Mouse (Mus musculus) thymus, postnatal 36 days (tissue): ENCODE data around the gene Adgrb2.

ENCODE experiments used
- DNase-seq, 2 experiments: peaks; one replicate each; pipeline ENCODE4 v3.0.0; 2022; ENCODE audit warnings: mixed read lengths in 2 of 2

Gene Adgrb2

GRCm38 (mm10) chr4:129989925-129990324 lies 5.3 kb downstream of the Adgrb2 start:
- no peak for DNase-seq

DNA sequence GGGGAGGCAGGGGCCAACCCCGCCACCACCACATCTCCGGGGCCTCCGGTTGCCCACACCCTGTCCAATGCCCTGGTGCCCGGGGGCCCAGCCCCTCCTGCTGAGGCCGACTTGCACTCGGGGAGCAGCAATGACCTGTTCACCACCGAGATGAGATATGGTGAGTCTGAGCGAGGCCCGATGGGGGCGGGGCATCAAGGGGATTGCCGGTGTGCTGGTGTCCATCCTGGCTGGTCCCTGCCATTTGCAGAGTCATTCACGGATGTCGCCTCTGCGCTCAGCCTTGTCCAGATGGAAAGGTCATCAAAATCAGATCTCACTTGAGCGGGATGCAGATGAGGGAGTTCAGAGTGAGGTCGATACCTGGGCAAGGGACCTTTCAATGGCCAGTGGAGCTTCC lies 8.1 kb downstream of the Adgrb2 start:
- no peak for DNase-seq

GRCm38 (mm10) chr4:129993213-129993612 lies 8.5 kb downstream of the Adgrb2 start:
- DNase-seq: no peak

GRCm38 (mm10) chr4:129993944-129994695 lies 9.4 kb downstream of the Adgrb2 start:
- no peak for DNase-seq

DNA sequence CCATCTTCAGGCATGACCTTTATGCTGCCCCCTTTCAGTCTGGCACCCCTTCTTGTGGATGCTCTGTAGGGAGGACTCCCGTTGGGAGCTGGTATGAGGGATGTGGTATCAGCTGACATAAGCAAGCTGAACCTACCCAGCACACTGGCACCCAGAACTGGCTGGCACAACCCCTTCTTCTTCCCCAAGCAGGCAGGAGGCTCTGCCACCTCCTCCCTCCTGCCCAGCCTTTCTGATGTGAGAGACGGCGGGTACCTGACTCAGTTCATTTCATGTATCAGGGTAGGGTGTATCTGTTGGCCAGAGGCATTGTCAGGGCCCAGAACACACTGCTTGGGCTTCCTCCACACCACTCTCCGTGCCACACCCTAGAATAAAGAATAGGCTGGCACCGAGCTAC lies 10.1 kb downstream of the Adgrb2 start:
- no peak for DNase-seq

- DNase-seq: no peak
Measured at GRCm38 (mm10) chr4:129995255-129995654, 10.6 kb downstream of the Adgrb2 start.

GRCm38 (mm10) chr4:129996015-129996414 lies 11.3 kb downstream of the Adgrb2 start:
- no peak for DNase-seq

- DNase-seq: no peak
Measured at GRCm38 (mm10) chr4:129998124-129998523, 13.5 kb downstream of the Adgrb2 start.

DNA sequence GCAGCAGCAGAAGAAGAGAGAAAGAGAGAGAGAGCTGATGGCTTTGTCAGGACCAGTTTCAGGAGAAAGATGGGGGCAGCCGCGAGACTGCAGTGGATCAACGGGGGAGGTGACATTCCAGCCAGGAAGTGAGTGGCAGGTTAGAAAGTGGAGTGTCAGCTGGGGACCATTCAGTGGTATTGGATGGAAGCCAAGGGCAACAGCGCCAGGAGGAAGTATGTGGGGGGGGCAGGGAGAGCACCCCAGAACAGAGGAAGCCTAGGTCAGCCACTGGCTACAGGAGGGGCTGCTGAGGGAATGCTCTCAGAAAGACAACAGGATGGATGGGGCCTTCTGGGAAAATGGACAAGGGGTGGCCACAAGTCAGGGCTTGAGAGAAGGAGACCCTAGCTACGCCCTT lies 17.0 kb downstream of the Adgrb2 start:
- no peak for DNase-seq

- DNase-seq: no peak
Measured at GRCm38 (mm10) chr4:130002157-130002556, 17.5 kb downstream of the Adgrb2 start.

GRCm38 (mm10) chr4:130005593-130005992 lies 20.9 kb downstream of the Adgrb2 start:
- no peak for DNase-seq

DNA sequence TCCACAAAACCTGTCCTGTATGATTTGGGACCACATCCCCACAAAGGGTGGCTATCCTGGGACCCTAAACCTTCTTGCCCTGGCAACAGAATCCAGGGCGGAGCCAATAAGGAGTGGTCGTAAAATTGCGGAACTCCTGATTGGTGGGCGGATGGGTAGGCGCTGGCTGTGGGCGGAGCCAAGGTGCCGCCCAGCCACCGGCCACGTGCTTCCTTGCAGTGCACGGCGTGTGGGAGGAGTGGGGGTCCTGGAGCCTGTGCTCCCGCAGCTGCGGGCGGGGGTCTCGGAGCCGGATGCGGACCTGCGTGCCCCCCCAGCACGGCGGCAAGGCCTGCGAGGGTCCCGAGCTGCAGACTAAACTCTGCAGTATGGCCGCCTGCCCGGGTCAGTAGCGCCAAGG lies 21.9 kb downstream of the Adgrb2 start:
- peak in 1 of 2 experiments; percentile 37 for DNase-seq

GRCm38 (mm10) chr4:130009043-130009442 lies 24.4 kb downstream of the Adgrb2 start:
- no peak for DNase-seq

- DNase-seq: no peak
Measured at GRCm38 (mm10) chr4:130010723-130011122, 26.1 kb downstream of the Adgrb2 start.

- DNase-seq: no peak
Measured at GRCm38 (mm10) chr4:130012234-130012633, 27.6 kb downstream of the Adgrb2 start.

GRCm38 (mm10) chr4:130013111-130013510 lies 28.4 kb downstream of the Adgrb2 start:
- no peak for DNase-seq

- peak in 1 of 2 experiments; percentile 2 for DNase-seq
Measured at GRCm38 (mm10) chr4:130016010-130016409, 31.3 kb downstream of the Adgrb2 start.

DNA sequence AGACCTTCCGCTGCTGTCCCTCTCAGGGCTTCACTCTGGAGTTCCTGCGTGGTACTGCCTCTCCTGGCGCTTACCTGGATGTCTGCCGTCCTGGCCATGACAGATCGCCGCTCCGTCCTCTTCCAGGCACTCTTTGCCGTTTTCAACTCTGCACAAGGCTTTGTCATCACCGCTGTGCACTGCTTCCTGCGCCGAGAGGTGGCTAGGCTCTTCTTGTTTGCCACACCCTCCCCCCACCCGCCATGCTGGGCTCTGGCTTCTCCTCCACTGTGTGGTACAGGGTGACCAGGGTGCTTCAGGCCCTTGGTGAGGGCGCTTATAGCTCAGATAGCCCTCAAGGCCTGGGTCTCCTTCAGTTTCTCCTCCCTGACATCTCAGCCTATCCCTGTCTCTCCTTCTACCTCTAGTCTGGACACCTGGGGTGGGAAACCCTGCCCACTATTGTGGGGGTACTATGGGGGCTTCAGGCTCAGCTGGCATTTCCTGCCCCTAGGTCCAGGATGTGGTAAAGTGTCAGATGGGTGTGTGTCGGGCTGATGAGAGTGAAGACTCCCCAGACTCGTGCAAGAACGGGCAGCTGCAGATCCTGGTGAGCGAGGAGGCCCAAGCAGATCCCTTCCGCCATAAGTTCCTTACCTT lies 32.5 kb downstream of the Adgrb2 start:
- peak; percentile 50 to 59 for DNase-seq

- no peak for DNase-seq
Measured at GRCm38 (mm10) chr4:130022952-130023351, 38.3 kb downstream of the Adgrb2 start.

DNA sequence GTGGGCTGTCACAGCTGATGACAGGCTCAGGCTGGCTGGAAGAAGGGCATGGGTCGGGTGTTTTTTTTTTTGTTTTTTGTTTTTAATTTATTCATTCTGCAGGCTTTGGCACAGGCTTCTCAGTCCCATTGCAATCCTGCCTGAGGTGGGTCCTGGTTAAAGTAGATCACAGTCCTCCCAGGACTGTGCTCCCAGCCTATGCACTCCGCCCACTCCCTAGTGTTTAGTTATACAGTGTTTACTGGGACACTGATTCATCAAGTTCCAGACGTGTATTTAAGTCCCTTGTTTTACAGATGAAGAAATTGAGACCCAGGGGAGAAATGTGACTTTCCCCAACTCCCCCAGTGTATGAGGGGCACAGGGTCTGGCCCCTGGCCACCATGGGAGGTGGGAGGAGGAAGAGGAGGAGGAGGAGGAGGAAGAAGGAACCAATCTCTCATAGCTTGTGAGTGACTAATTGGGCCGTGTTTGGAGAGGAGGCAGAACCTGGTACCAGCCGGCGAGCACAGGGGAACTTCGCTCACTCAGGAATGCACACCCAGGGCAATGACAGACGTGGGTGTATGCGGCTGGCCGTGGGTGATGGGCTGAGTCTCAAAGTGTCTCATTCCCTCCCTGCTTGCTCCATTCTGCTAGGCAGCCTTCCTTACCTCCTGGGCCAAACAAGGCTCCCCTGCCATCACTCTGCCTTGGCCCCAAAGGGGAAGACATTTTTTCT lies 39.0 kb downstream of the Adgrb2 start:
- no peak for DNase-seq

DNA sequence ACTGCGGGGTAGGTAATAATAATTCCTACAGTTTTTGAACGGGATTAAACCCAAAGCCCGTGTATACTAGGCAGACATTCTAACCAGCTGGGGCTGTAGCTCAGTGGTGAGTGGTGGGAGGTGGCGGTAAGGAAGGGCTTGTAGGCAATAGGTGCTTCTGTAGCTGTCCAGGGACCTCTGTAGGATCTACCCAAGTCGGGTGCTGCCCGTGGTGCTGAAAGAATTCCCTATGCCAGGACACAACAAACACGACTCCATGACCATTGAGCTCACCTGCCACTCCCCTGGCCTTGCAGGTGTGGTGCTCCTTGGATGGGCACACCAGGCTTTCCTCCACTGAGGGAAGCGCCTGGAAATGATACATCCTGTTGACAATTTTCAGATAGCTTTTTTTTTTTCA lies 40.9 kb downstream of the Adgrb2 start:
- no peak for DNase-seq

- DNase-seq: no peak
Measured at GRCm38 (mm10) chr4:130031146-130031545, 46.5 kb downstream of the Adgrb2 start.

DNA sequence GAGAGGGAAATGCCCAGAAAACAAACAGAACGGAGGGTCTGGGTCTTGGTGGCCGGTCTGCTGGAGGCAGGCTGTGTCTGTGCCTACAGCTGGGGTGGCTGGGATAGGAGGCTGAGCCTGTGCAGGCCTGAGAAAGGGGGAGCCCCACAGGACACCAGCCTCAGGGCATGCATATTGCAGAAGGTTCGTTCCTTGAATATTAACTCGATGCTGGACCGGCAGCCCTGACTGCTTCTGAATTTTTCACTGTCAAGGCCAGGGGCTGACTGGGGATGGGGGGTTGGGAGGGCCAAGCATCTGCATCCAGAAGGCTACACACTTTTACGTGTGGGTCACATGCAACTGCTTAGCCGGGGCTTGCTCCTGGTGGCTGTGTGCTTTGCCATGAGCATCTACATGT lies 48.8 kb downstream of the Adgrb2 start:
- no peak for DNase-seq

- peak; percentile 31 to 35 for DNase-seq
Measured at GRCm38 (mm10) chr4:130036112-130036511, 51.4 kb downstream of the Adgrb2 start.
